Mouse (Mus musculus) ES-Bruce4 (cell line): Measurements from ENCODE around the gene Bdkrb1.

ENCODE experiments used
- CTCF ChIP-seq: IDR thresholded peaks from one replicate; pipeline ENCODE4 v1.8.1; 2011; ENCODE audit warnings: low read depth, low read length
- EP300 ChIP-seq: IDR thresholded peaks from 2 replicates; pipeline ENCODE4 v1.6.1; 2011; ENCODE audit warnings: low read depth, low read length; ENCODE audit not compliant: insufficient read depth
- POLR2A ChIP-seq: IDR thresholded peaks from one replicate; pipeline ENCODE4 v1.8.1; 2011; ENCODE audit warnings: low read length; ENCODE audit not compliant: insufficient read depth

- TF ChIP-seq POLR2A (no peak), CTCF (peak; percentile 98), EP300 (no peak)
These were observed 18.0 kb upstream of the Bdkrb1 start for GRCm38 (mm10) chr12:105584851-105585250.
